ENCODE assay signal across 8 mouse cellular contexts in genomic region chr4:119968071-119968470, GRCm38 (mm10).
DNase-seq lines count a peak whose midpoint lies in the region; ATAC-seq lines count a peak whose summit lies in the region.
"Had no signal": no experiment of that assay in that cellular context is flagged by ENCODE, and none has a peak within 500 bp of the region (broad histone marks: within the 10 kb centered on the region; RNA-seq: fewer than 3 reads in every experiment).

No protein-coding gene starts in this region.

- no peak overlapping the region for H3K4me2 ChIP-seq in kidney, embryonic 16.5 days (replicated peaks; ENCODE audit: low read depth, low read length)
- no peak overlapping the region for H3K4me2 ChIP-seq in stomach, embryonic 14.5 days (replicated peaks; ENCODE audit: low read depth, low read length)
- H3K4me2 ChIP-seq: limb, embryonic 15.5 days had no signal

- H3K4me3 ChIP-seq in kidney, embryonic 16.5 days (ENCODE audit: low read length), result no peak overlapping the region
- H3K4me3 ChIP-seq in stomach, embryonic 14.5 days (ENCODE audit: low read depth, low read length), result no peak overlapping the region
- H3K4me3 ChIP-seq: limb, embryonic 15.5 days had no signal

- DNase-seq in left cerebral cortex, postnatal 4 days, result peak; percentile 95
- no peak for DNase-seq in left cerebral cortex, adult 11 months (ENCODE audit: low spot score)
- peak; percentile 90 for DNase-seq in brain, adult 2 months (ENCODE audit: low read depth, low spot score)
- DNase-seq in fibroblast of lung, adult 2 months (ENCODE audit: low read depth), result peak; percentile 73
- DNase-seq in urinary bladder, adult 2 months (ENCODE audit: low spot score), result no peak

- no peaks in the 10 kb centered on the region for H3K36me3 ChIP-seq in kidney, embryonic 16.5 days (ENCODE audit: insufficient read depth, low read length)
- no peaks in the 10 kb centered on the region for H3K36me3 ChIP-seq in stomach, embryonic 14.5 days (ENCODE audit: control insufficient read depth, insufficient read depth, low read length)
- H3K36me3 ChIP-seq: limb, embryonic 15.5 days had no signal

- peaks cover 16% of the 10 kb centered on the region for H3K4me1 ChIP-seq in kidney, embryonic 16.5 days (ENCODE audit: insufficient read depth, low read length)
- H3K4me1 ChIP-seq in stomach, embryonic 14.5 days (ENCODE audit: control insufficient read depth, insufficient read depth, low read length), result peaks cover 11% of the 10 kb centered on the region; the same call in 1 of the 2 replicates

- 6% methylated on average over 4 of the region's 4 CpGs for WGBS in kidney, embryonic 16.5 days
- WGBS in stomach, embryonic 14.5 days, result 22% methylated on average over 4 of the region's 4 CpGs

- no peaks in the 10 kb centered on the region for H3K27me3 ChIP-seq in kidney, embryonic 16.5 days (ENCODE audit: insufficient read depth, low read length)
- H3K27me3 ChIP-seq in stomach, embryonic 14.5 days (ENCODE audit: control insufficient read depth, insufficient read depth, low read length), result no peaks in the 10 kb centered on the region

- H3K9ac ChIP-seq in kidney, embryonic 16.5 days (replicated peaks; ENCODE audit: low read length), result no peak overlapping the region
- no peak overlapping the region for H3K9ac ChIP-seq in stomach, embryonic 14.5 days (replicated peaks; ENCODE audit: low read depth, low read length)
- H3K9ac ChIP-seq: limb, embryonic 15.5 days had no signal

- ATAC-seq in kidney, embryonic 16.5 days (ENCODE audit: low FRiP score, low TSS enrichment), result peak; percentile 78
- ATAC-seq in stomach, embryonic 14.5 days (ENCODE audit: insufficient number of reproducible peaks, insufficient read depth, low FRiP score, low read depth), result peak; percentile 34; the same call in 1 of the 2 replicates

- intact Hi-C loops in left cerebral cortex, postnatal 4 days (cut with DNase I), result no loop called here

- H3K9me3 ChIP-seq in kidney, embryonic 16.5 days (ENCODE audit: low read length), result no peaks in the 10 kb centered on the region
- no peaks in the 10 kb centered on the region for H3K9me3 ChIP-seq in stomach, embryonic 14.5 days (ENCODE audit: control insufficient read depth, low read depth, low read length)
- H3K9me3 ChIP-seq: limb, embryonic 15.5 days had no signal

- no peak overlapping the region for H3K27ac ChIP-seq in kidney, embryonic 16.5 days (ENCODE audit: low read length)
- H3K27ac ChIP-seq in stomach, embryonic 14.5 days (ENCODE audit: low read length), result no peak overlapping the region
- H3K27ac ChIP-seq: limb, embryonic 15.5 days had no signal

Comparison
In these comparisons a context has a peak if more than half of its experiments do, and no peak if none do; other contexts are left out.
1. DNase-seq: peak in left cerebral cortex, postnatal 4 days (single experiment), brain, adult 2 months (single experiment) and fibroblast of lung, adult 2 months (single experiment); none in left cerebral cortex, adult 11 months (single experiment) and urinary bladder, adult 2 months (single experiment).